Mouse (Mus musculus): ENCODE measurements around the gene Vrk2.

GRCm38 (mm10) chr11:26454081-26454480 lies 139.7 kb downstream of the Vrk2 start:
- TF ChIP-seq CTCF (IDR thresholded peaks at IDR 0.05; ENCODE audit: low read depth, low read length) (no peak), GATA1 (IDR thresholded peaks at IDR 0.05; ENCODE audit: borderline replicate concordance, low read length) (no peak)

All from G1E (cell line).